Mouse (Mus musculus) kidney, embryonic 14.5 days (tissue): Measurements from ENCODE around the gene Zfp367. TPM values are rescaled to one million over a fixed set of nuclear protein-coding genes. Genes with fewer than 3 reads are reported as not detected.

Experiments
- ATAC-seq: fragments of 200-750 bp; cut with Nextera tagmentation; 2 replicates; pipeline ENCODE4 v1.8.0; 2017; ENCODE audit warnings: moderate number of reproducible peaks, mild to moderate bottlenecking, moderate TSS enrichment, moderate library complexity; ENCODE audit not compliant: low FRiP score, low TSS enrichment
- H3K27ac ChIP-seq: fragments of 300-500 bp; sonication (generic); 2 replicates; pipeline ENCODE4 v1.5.1; 2014; ENCODE audit warnings: low read depth, mild to moderate bottlenecking, low read length, moderate library complexity, mixed read lengths
- H3K27me3 ChIP-seq: fragments of 300-500 bp; sonication (generic); 2 replicates; pipeline ENCODE4 v1.6.1; 2014; ENCODE audit warnings: mild to moderate bottlenecking, low read length; ENCODE audit not compliant: control insufficient read depth, insufficient read depth
- H3K36me3 ChIP-seq: fragments of 300-500 bp; sonication (generic); 2 replicates; pipeline ENCODE4 v1.6.1; 2014; ENCODE audit warnings: low read length, mixed read lengths; ENCODE audit not compliant: control insufficient read depth, insufficient read depth
- H3K4me1 ChIP-seq: fragments of 300-500 bp; sonication (generic); 2 replicates; pipeline ENCODE4 v1.6.1; 2014; ENCODE audit warnings: low read length, mixed read lengths; ENCODE audit not compliant: control insufficient read depth, insufficient read depth
- H3K4me2 ChIP-seq: fragments of 300-500 bp; sonication (generic); replicated peaks from 2 replicates; pipeline ENCODE4 v1.6.1; 2014; ENCODE audit warnings: low read depth, mild to moderate bottlenecking, low read length
- H3K4me3 ChIP-seq: fragments of 300-500 bp; sonication (generic); 2 replicates; pipeline ENCODE4 v1.5.1; 2014; ENCODE audit warnings: mild to moderate bottlenecking, low read length
- H3K9ac ChIP-seq: fragments of 300-500 bp; sonication (generic); 2 replicates; pipeline ENCODE4 v1.6.1; 2014; ENCODE audit warnings: low read depth, mild to moderate bottlenecking, low read length, moderate library complexity
- H3K9me3 ChIP-seq: fragments of 300-500 bp; sonication (generic); 2 replicates; pipeline ENCODE4 v1.6.1; 2016; ENCODE audit warnings: low read length; ENCODE audit not compliant: control insufficient read depth
- WGBS: fragments of 180-500 bp; shearing (Covaris S2); extraction: QIAGEN DNeasy Blood & Tissue Kit; methylation state at CpG from one replicate; pipeline ENCODE4 v1.1.7; 2014; 5-methylcytosine and 5-hydroxymethylcytosine counted together
- polyA plus RNA-seq: library from polyadenylated mRNA; unstranded; fragments of >200 nt; fragmentation: Nextera tagmentation; extraction: Ambion mirVana; gene quantifications from 2 replicates; pipeline ENCODE4 v1.2.1, GENCODE M21; 2014

The Zfp367 gene
- polyA plus RNA-seq, 1 experiment from 2014 or later, result 21.4 TPM

GRCm38 (mm10) chr13:64183583-64183982 is 30.6 kb upstream of the Zfp367 start:
- Histone ChIP-seq H3K4me1 (no peaks in the 10 kb centered on the region), H3K9ac (no peak overlapping the region), H3K27me3 (no peaks in the 10 kb centered on the region), H3K27ac (no peak overlapping the region), H3K9me3 (no peaks in the 10 kb centered on the region), H3K4me2 (no peak overlapping the region), H3K4me3 (no peak overlapping the region), H3K36me3 (peaks cover 18% of the 10 kb centered on the region)
- no peak for ATAC-seq
- WGBS, result 84% methylated on average over 4 of the region's 4 CpGs

- Histone ChIP-seq H3K36me3 (peaks cover 21% of the 10 kb centered on the region), H3K4me1 (no peaks in the 10 kb centered on the region), H3K4me2 (no peak overlapping the region), H3K9me3 (no peaks in the 10 kb centered on the region), H3K27me3 (no peaks in the 10 kb centered on the region), H3K9ac (no peak overlapping the region), H3K27ac (no peak overlapping the region), H3K4me3 (no peak overlapping the region)
- ATAC-seq, result no peak
- WGBS, result 77% methylated on average over 2 of the region's 2 CpGs
These were observed 29.1 kb upstream of the Zfp367 start for GRCm38 (mm10) chr13:64182091-64182490.

- no peak for ATAC-seq
- no peak overlapping the region for H3K4me3 ChIP-seq
- no peaks in the 10 kb centered on the region for H3K4me1 ChIP-seq
- H3K9ac ChIP-seq, result no peak overlapping the region
- peaks cover 21% of the 10 kb centered on the region for H3K36me3 ChIP-seq
- WGBS, result 88% methylated on average over 3 of the region's 3 CpGs
- H3K27ac ChIP-seq, result no peak overlapping the region
- H3K4me2 ChIP-seq, result no peak overlapping the region
- no peaks in the 10 kb centered on the region for H3K9me3 ChIP-seq
- H3K27me3 ChIP-seq, result no peaks in the 10 kb centered on the region
These were observed 27.9 kb upstream of the Zfp367 start for GRCm38 (mm10) chr13:64180888-64181287.

GRCm38 (mm10) chr13:64180300-64180699 is 27.3 kb upstream of the Zfp367 start:
- peaks cover 21% of the 10 kb centered on the region for H3K36me3 ChIP-seq

GRCm38 (mm10) chr13:64178746-64179652 is 26.0 kb upstream of the Zfp367 start:
- Histone ChIP-seq H3K4me1 (no peaks in the 10 kb centered on the region), H3K4me2 (no peak overlapping the region), H3K9me3 (no peaks in the 10 kb centered on the region), H3K27me3 (no peaks in the 10 kb centered on the region), H3K27ac (no peak overlapping the region), H3K4me3 (no peak overlapping the region), H3K9ac (no peak overlapping the region), H3K36me3 (peaks cover 18% of the 10 kb centered on the region)
- ATAC-seq, result no peak
- 83% methylated on average over 13 of the region's 13 CpGs for whole genome bisulfite sequencing

More at GRCm38 (mm10) chr13:64180300-64180699, 27.3 kb upstream of the Zfp367 start:
- Histone ChIP-seq H3K27me3 (no peaks in the 10 kb centered on the region), H3K4me1 (no peaks in the 10 kb centered on the region), H3K9ac (no peak overlapping the region), H3K9me3 (no peaks in the 10 kb centered on the region), H3K4me3 (no peak overlapping the region), H3K4me2 (no peak overlapping the region), H3K27ac (no peak overlapping the region)
- no peak for ATAC-seq
- 85% methylated on average over 4 of the region's 4 CpGs for WGBS

- Histone ChIP-seq H3K36me3 (peaks cover 26% of the 10 kb centered on the region), H3K9ac (no peak overlapping the region), H3K27ac (no peak overlapping the region)
These were observed 25.0 kb upstream of the Zfp367 start for GRCm38 (mm10) chr13:64178000-64178399.

GRCm38 (mm10) chr13:64169746-64170145 is 16.7 kb upstream of the Zfp367 start:
- no peak for ATAC-seq
- Histone ChIP-seq H3K9me3 (peaks cover 49% of the 10 kb centered on the region), H3K27ac (no peak overlapping the region), H3K27me3 (no peaks in the 10 kb centered on the region), H3K4me2 (no peak overlapping the region), H3K4me1 (no peaks in the 10 kb centered on the region), H3K9ac (no peak overlapping the region), H3K36me3 (peaks cover 27% of the 10 kb centered on the region), H3K4me3 (no peak overlapping the region)
- 97% methylated on average over 25 of the region's 25 CpGs for WGBS

More at GRCm38 (mm10) chr13:64178000-64178399, 25.0 kb upstream of the Zfp367 start:
- WGBS, result 83% methylated on average over 7 of the region's 7 CpGs
- no peaks in the 10 kb centered on the region for H3K27me3 ChIP-seq
- H3K4me2 ChIP-seq, result no peak overlapping the region
- H3K4me1 ChIP-seq, result no peaks in the 10 kb centered on the region
- no peaks in the 10 kb centered on the region for H3K9me3 ChIP-seq
- ATAC-seq, result no peak
- no peak overlapping the region for H3K4me3 ChIP-seq

- no peaks in the 10 kb centered on the region for H3K36me3 ChIP-seq
- WGBS, result 22% methylated on average over 13 of the region's 13 CpGs
- H3K4me1 ChIP-seq, result peaks cover 11% of the 10 kb centered on the region; the same call in 1 of the 2 replicates
- peak overlapping the region; percentile 84 for H3K4me3 ChIP-seq
- H3K9ac ChIP-seq, result peak overlapping the region; percentile 85; the same call in 1 of the 2 replicates
- 0 out of 2 replicates have a peak, but pooled peaks cover 6% of the 10 kb centered on the region for H3K27me3 ChIP-seq
- H3K9me3 ChIP-seq, result peaks cover 7% of the 10 kb centered on the region
- H3K4me2 ChIP-seq, result peak overlapping the region; percentile 96
- no peak for ATAC-seq
- no peak overlapping the region for H3K27ac ChIP-seq
These were observed 10.2 kb upstream of the Zfp367 start for GRCm38 (mm10) chr13:64163147-64163715.

- 3% methylated on average over 14 of the region's 14 CpGs for WGBS
- Histone ChIP-seq H3K9ac (peak overlapping the region; percentile 85; the same call in 1 of the 2 replicates), H3K27ac (no peak overlapping the region), H3K9me3 (peaks cover 4% of the 10 kb centered on the region), H3K4me3 (peak overlapping the region; percentile 84), H3K36me3 (no peaks in the 10 kb centered on the region), H3K27me3 (0 out of 2 replicates have a peak, but pooled peaks cover 6% of the 10 kb centered on the region), H3K4me1 (peaks cover 11% of the 10 kb centered on the region; the same call in 1 of the 2 replicates), H3K4me2 (peak overlapping the region; percentile 96)
- ATAC-seq, result peak; percentile 2; the same call in 1 of the 2 replicates
These were observed 9.6 kb upstream of the Zfp367 start for GRCm38 (mm10) chr13:64162626-64163025.
